Mouse (Mus musculus) cortical plate, adult 2 months (tissue): ENCODE measurements around the gene Mfsd12. TPM values are rescaled to one million over a fixed set of nuclear protein-coding genes. Genes with fewer than 3 reads are reported as not detected.
A peak's percentile ranks its signal among the peaks of the same experiment; 100 is the strongest.

Source experiments
- H3K27ac ChIP-seq: fragments of 200-500 bp; 2 replicates; pipeline ENCODE4 v1.5.1; 2012; ENCODE audit warnings: low read length, control low read depth, inconsistent platforms; ENCODE audit not compliant: insufficient read depth
- H3K4me1 ChIP-seq: fragments of 200-500 bp; 2 replicates; pipeline ENCODE4 v1.6.1; 2011; ENCODE audit warnings: low read length; ENCODE audit not compliant: control insufficient read depth, insufficient read depth
- H3K4me3 ChIP-seq: fragments of 200-500 bp; 2 replicates; pipeline ENCODE4 v1.5.1; 2011; ENCODE audit warnings: mild to moderate bottlenecking, low read length, control low read depth; ENCODE audit not compliant: insufficient read depth
- CTCF ChIP-seq: fragments of 200-500 bp; IDR thresholded peaks from 2 replicates; pipeline ENCODE4 v1.5.1; 2011; ENCODE audit warnings: mild to moderate bottlenecking, control low read depth, low read length; ENCODE audit not compliant: insufficient read depth; ENCODE audit errors: extremely low read depth
- POLR2A ChIP-seq: fragments of 200-500 bp; IDR thresholded peaks from 2 replicates; pipeline ENCODE4 v1.6.1; 2011; ENCODE audit warnings: mild to moderate bottlenecking, low read length, control low read depth; ENCODE audit not compliant: insufficient read depth; ENCODE audit errors: extremely low read depth
- polyA plus RNA-seq: library from polyadenylated mRNA; depleted of rRNA; stranded (reverse); fragments of >200 nt; gene quantifications from 2 replicates; pipeline ENCODE4 v1.2.3, GENCODE M21; 2012; rRNA removed

The Mfsd12 gene
- polyA plus RNA-seq, 1 experiment: 30.1 TPM

- H3K27ac ChIP-seq: peak overlapping the region; percentile 98
- TF ChIP-seq CTCF (no peak), POLR2A (no peak)
- H3K4me3 ChIP-seq: no peak overlapping the region
- H3K4me1 ChIP-seq: peaks cover 28% of the 10 kb centered on the region
These were observed 54.4 kb downstream of the Mfsd12 start for GRCm38 (mm10) chr10:81411471-81412400.

DNA sequence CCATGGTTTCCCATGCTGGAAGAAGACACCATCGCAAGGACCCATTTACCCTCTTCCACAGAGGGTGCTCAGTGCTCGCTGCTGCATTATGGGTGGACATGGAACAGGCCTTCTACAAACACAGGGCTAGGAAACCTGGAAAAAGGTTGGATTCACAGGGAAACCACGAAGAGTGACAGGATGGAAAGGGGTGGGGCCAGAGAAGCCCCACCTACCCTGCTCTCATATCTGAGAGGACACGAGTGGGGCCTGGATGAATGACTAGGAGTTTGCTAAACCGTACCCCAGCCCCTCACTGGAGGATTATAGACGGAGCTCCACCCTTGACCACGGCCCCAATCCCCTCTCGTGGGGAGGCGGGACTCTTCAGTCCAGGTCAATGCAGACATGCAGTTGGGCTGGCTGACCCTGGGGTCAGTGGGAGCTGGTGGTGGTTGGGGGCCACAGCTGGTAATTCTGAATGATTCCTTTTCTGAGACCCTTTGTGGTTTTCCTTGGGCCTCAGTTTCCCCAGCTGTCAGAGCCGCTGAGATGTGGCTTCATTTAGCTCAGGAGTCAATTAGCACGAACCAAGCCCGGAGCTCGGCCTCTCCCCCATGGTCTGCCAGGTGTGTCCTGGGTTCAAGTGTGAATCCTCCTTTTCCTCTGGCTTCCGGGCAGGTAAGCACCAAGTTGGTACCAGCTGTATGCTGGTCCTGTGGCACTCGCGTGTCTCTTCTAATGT is 55.5 kb downstream of the Mfsd12 start:
- peak overlapping the region; percentile 98 for H3K27ac ChIP-seq
- TF ChIP-seq CTCF: no peak
- H3K4me3 ChIP-seq: no peak overlapping the region
- peaks cover 27% of the 10 kb centered on the region for H3K4me1 ChIP-seq

DNA sequence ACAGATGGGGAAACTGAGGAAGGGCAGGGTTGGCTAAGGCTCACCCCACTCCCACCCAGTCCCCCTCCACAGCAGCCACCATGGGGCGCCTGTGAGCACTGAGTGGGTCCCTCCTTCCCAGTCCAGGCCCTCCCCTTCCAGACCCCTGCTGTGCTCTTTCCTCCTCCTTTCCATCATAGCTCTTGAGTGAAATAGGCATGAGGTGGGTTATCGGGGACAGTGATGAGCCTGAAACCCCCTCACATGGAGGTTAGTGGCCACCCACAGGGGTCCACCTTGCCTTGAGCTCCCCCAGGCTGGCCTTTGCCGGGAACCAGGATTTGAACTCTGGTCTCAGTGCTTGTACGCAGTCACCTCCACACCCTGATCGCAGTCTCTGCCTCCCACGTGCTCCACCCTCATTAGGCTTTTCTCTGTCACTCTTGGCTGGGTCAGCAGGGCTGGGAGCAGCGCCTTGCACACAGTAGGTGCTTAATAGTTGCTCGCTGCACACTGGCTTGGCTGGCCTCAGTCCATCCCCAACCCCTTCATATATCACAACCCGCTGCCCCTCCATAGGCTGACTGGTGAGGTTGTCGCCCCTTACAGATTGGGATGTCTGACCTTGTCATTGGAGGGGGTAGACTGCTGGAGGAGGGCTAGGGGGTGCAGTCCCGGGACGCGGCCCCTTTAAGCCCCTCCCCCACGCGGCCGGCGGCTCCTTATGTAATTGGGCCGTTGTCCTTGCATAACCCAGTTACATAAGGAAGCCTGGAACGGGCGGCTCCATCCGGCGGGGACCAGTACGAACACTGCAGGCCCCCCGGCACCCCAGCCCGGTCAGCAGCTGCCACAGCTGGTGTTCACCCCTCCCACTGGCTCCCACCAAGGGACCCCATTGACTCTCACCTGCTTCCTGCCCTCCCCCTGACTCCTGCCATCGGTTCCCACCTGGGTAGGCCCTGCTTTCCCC is 56.3 kb downstream of the Mfsd12 start:
- H3K27ac ChIP-seq: peak overlapping the region; percentile 98
- TF ChIP-seq CTCF (no peak), POLR2A (peak; percentile 20; the same call in 1 of the 2 replicates)
- peak overlapping the region; percentile 16; the same call in 1 of the 2 replicates for H3K4me3 ChIP-seq
- H3K4me1 ChIP-seq: peaks cover 25% of the 10 kb centered on the region

DNA sequence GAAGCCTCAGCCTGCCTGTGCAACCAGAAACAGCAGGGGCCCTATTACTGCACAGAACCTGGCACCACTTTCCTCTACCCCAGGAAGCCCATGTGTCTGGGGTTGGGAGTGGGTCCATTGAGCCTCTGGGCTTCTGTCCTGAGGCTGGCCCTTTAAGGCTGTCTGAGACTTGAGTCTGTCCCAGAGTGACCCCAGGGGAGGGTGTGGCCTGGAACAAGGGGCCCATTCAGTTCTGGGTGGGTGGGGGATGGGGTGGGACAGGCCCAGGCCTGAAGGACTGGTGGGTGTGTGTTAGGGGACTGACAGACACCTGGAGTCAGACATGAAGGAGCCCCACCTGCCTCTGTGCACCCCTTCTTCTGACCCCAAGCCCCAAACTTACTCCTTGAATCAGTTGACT is 57.4 kb downstream of the Mfsd12 start:
- Histone ChIP-seq H3K4me1 (peaks cover 27% of the 10 kb centered on the region), H3K4me3 (no peak overlapping the region), H3K27ac (peak overlapping the region; percentile 98)
- TF ChIP-seq POLR2A (no peak), CTCF (no peak)

DNA sequence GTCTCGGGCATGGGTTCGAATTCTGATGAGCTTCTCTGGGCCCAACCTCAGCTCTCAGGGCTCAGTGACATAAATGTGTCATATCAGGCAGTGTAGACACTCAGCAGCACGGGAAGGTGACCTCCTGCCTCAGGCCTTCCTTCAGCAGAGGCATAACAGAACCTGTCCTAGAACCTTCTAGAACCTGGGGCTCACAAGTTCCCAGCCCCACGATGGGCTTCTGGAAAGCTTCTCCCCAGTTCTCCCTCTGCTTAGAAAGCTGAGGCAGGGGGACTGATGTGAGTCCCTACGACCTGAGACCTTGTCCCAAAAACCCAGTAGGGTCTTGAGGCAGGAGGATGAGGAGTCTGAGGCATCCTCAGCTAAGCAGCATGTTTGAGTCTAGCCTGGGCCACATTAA is 57.9 kb downstream of the Mfsd12 start:
- H3K4me1 ChIP-seq: peaks cover 27% of the 10 kb centered on the region
- TF ChIP-seq CTCF: no peak
- TF ChIP-seq POLR2A: no peak
- peak overlapping the region; percentile 90 for H3K27ac ChIP-seq
- no peak overlapping the region for H3K4me3 ChIP-seq

Other genes starting within 250 kb of the Mfsd12 start
- 46.9 and 49.9 TPM in 2 replicates for gene Zbtb7a, start 222.3 kb upstream of the Mfsd12 start, polyA plus RNA-seq
- gene Pias4, start 189.6 kb upstream of the Mfsd12 start, polyA plus RNA-seq: 21.3 and 22.5 TPM in 2 replicates
- gene Eef2, start 180.9 kb upstream of the Mfsd12 start, polyA plus RNA-seq: 1,040 and 1,088 TPM in 2 replicates
- gene Dapk3, start 174.5 kb upstream of the Mfsd12 start, polyA plus RNA-seq: 71.2 and 77.1 TPM in 2 replicates
- not detected in 2 replicates for gene 4930442H23Rik, start 173.6 kb upstream of the Mfsd12 start, polyA plus RNA-seq
- 0.13 and 0.19 TPM in 2 replicates for gene Nmrk2, start 155.4 kb upstream of the Mfsd12 start, polyA plus RNA-seq
- gene Atcay, start 126.7 kb upstream of the Mfsd12 start, polyA plus RNA-seq: 166 and 169 TPM in 2 replicates
- 93.1 and 105 TPM in 2 replicates for gene Zfr2, start 124.3 kb upstream of the Mfsd12 start, polyA plus RNA-seq
- gene Matk, start 104.6 kb upstream of the Mfsd12 start, polyA plus RNA-seq: 475 and 540 TPM in 2 replicates
- gene Mrpl54, start 90.6 kb upstream of the Mfsd12 start, polyA plus RNA-seq: 61.1 and 64.7 TPM in 2 replicates
- gene Apba3, start 90.5 kb upstream of the Mfsd12 start, polyA plus RNA-seq: 52.1 and 58.2 TPM in 2 replicates
- gene Tjp3, start 65.9 kb upstream of the Mfsd12 start, polyA plus RNA-seq: 0.15 and 0.17 TPM in 2 replicates
- gene Pip5k1c, start 64.5 kb upstream of the Mfsd12 start, polyA plus RNA-seq: 414 and 443 TPM in 2 replicates
- gene Cactin, start 36.4 kb upstream of the Mfsd12 start, polyA plus RNA-seq: 32.2 and 33.0 TPM in 2 replicates
- gene Tbxa2r, start 28.8 kb upstream of the Mfsd12 start, polyA plus RNA-seq: 2.7 and 2.9 TPM in 2 replicates
- gene Gipc3, start 14.2 kb upstream of the Mfsd12 start, polyA plus RNA-seq: 1.2 and 1.4 TPM in 2 replicates
- gene Hmg20b, start 7.0 kb upstream of the Mfsd12 start, polyA plus RNA-seq: 34.4 and 36.3 TPM in 2 replicates
- gene 4930404N11Rik, start 8.3 kb downstream of the Mfsd12 start, polyA plus RNA-seq: 0.45 and 0.52 TPM in 2 replicates
- 75.5 and 76.0 TPM in 2 replicates for gene Fzr1, start 21.0 kb downstream of the Mfsd12 start, polyA plus RNA-seq
- gene Dohh, start 26.9 kb downstream of the Mfsd12 start, polyA plus RNA-seq: 106 and 108 TPM in 2 replicates
- 5.8 and 5.9 TPM in 2 replicates for gene Gm48551, start 27.0 kb downstream of the Mfsd12 start, polyA plus RNA-seq
- 6.8 and 7.8 TPM in 2 replicates for gene Gm48552, start 31.5 kb downstream of the Mfsd12 start, polyA plus RNA-seq
- 2.5 and 3.0 TPM in 2 replicates for gene Smim24, start 35.6 kb downstream of the Mfsd12 start, polyA plus RNA-seq
- gene Nfic, start 98.1 kb downstream of the Mfsd12 start, polyA plus RNA-seq: 52.2 and 54.5 TPM in 2 replicates
- 307 and 309 TPM in 2 replicates for gene Celf5, start 125.2 kb downstream of the Mfsd12 start, polyA plus RNA-seq
- 124 and 129 TPM in 2 replicates for gene Ncln, start 138.9 kb downstream of the Mfsd12 start, polyA plus RNA-seq
- gene S1pr4, start 142.6 kb downstream of the Mfsd12 start, polyA plus RNA-seq: 0.87 and 1.1 TPM in 2 replicates
- 3.4 and 3.9 TPM in 2 replicates for gene Gna15, start 166.7 kb downstream of the Mfsd12 start, polyA plus RNA-seq
- gene Gna11, start 187.7 kb downstream of the Mfsd12 start, polyA plus RNA-seq: 147 and 154 TPM in 2 replicates
- 897 and 916 TPM in 2 replicates for gene Aes, start 202.0 kb downstream of the Mfsd12 start, polyA plus RNA-seq
- gene Tle2, start 217.1 kb downstream of the Mfsd12 start, polyA plus RNA-seq: 97.8 and 112 TPM in 2 replicates
- 21.2 and 25.3 TPM in 2 replicates for gene Tle6, start 243.6 kb downstream of the Mfsd12 start, polyA plus RNA-seq
- gene BC025920, start 248.8 kb downstream of the Mfsd12 start, polyA plus RNA-seq: 3.7 and 4.2 TPM in 2 replicates